Mouse (Mus musculus): ENCODE results near the gene Ctsll3. TPM values are rescaled to one million over a fixed set of nuclear protein-coding genes. Genes with fewer than 3 reads are reported as not detected.

The Ctsll3 gene
- polyA plus RNA-seq, 1 experiment from 2014 or later = not detected

Other genes starting within 250 kb of the Ctsll3 start
- 7.5 and 8.2 TPM in 2 replicates for gene Dapk1, start 200.9 kb downstream of the Ctsll3 start, polyA plus RNA-seq (2015; fragmentation: Nextera tagmentation; extraction: Ambion mirVana)
- not detected in 2 replicates for gene BC051665, start 16.5 kb downstream of the Ctsll3 start, polyA plus RNA-seq (2015; fragmentation: Nextera tagmentation; extraction: Ambion mirVana)
- gene 4930486L24Rik, start 61.6 kb upstream of the Ctsll3 start, polyA plus RNA-seq (2015; fragmentation: Nextera tagmentation; extraction: Ambion mirVana) = 0.76 TPM in 1 of 2 replicates, not detected in the other
- 0.48 TPM in 1 of 2 replicates, not detected in the other for gene Gm49392, start 94.0 kb upstream of the Ctsll3 start, polyA plus RNA-seq (2015; fragmentation: Nextera tagmentation; extraction: Ambion mirVana)
- gene Ctla2b, start 94.6 kb upstream of the Ctsll3 start, polyA plus RNA-seq (2015; fragmentation: Nextera tagmentation; extraction: Ambion mirVana) = 6.5 and 9.0 TPM in 2 replicates
- not detected in 2 replicates for gene Tpbpb, start 102.0 kb upstream of the Ctsll3 start, polyA plus RNA-seq (2015; fragmentation: Nextera tagmentation; extraction: Ambion mirVana)
- not detected in 2 replicates for gene Gm49393, start 132.7 kb upstream of the Ctsll3 start, polyA plus RNA-seq (2015; fragmentation: Nextera tagmentation; extraction: Ambion mirVana)
- 3.9 TPM in 1 of 2 replicates, not detected in the other for gene Gm49391, start 133.7 kb upstream of the Ctsll3 start, polyA plus RNA-seq (2015; fragmentation: Nextera tagmentation; extraction: Ambion mirVana)
- gene Ctla2a, start 133.8 kb upstream of the Ctsll3 start, polyA plus RNA-seq (2015; fragmentation: Nextera tagmentation; extraction: Ambion mirVana) = 86.3 and 102 TPM in 2 replicates
- not detected in 2 replicates for gene Tpbpa, start 139.1 kb upstream of the Ctsll3 start, polyA plus RNA-seq (2015; fragmentation: Nextera tagmentation; extraction: Ambion mirVana)
- 0.11 and 0.24 TPM in 2 replicates for gene Ctsj, start 203.1 kb upstream of the Ctsll3 start, polyA plus RNA-seq (2015; fragmentation: Nextera tagmentation; extraction: Ambion mirVana)
- not detected in 2 replicates for gene Ctsq, start 237.8 kb upstream of the Ctsll3 start, polyA plus RNA-seq (2015; fragmentation: Nextera tagmentation; extraction: Ambion mirVana)